Mouse (Mus musculus) brain, embryonic 14.5 days (tissue): ENCODE results near the gene Picalm.

Experiments used
- CTCF ChIP-seq: fragments of 200-500 bp; IDR thresholded peaks from 2 replicates; pipeline ENCODE4 v1.5.1; 2012; ENCODE audit warnings: inconsistent platforms, mild to moderate bottlenecking, moderate library complexity, borderline replicate concordance; ENCODE audit not compliant: insufficient read depth, insufficient read length; ENCODE audit errors: extremely low read depth
- POLR2A ChIP-seq: fragments of 200-500 bp; IDR thresholded peaks from 2 replicates; pipeline ENCODE4 v1.6.1; 2012; ENCODE audit warnings: mild to moderate bottlenecking, inconsistent platforms, borderline replicate concordance; ENCODE audit not compliant: poor library complexity, insufficient read depth, insufficient read length, severe bottlenecking; ENCODE audit errors: extremely low read depth

- no peak for TF ChIP-seq CTCF
- no peak for TF ChIP-seq POLR2A
Measured at GRCm38 (mm10) chr7:90120106-90120505, 9.9 kb upstream of the Picalm start.
